Mouse (Mus musculus): ENCODE measurements at regions not wholly inside any gene's neighbourhood (a gene's known extent, or its start where the extent isn't known, plus 50 kb on each side); places are given as distances from the start of the nearest gene placed in this dataset.

DNA sequence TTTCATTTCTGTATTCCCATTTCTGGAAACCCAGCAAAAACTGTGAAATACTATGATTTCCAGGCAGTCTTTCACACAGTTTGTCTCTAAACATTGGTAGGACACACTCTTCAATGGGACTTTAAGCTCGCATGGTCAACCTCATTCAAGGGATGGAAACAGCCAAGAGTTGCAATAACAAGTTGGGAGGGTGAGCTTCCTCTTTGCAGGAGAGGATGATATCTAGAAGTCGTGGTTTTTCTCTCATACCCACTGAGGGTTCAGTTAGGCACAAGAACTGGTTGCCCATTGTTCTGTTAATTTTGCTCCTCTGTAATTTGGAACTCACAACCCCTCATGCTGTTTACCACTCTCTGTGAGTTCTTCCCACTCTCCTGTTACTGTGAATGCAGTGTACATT is 290.5 kb downstream of the Satb1 start:
- TF ChIP-seq CTCF (IDR thresholded peaks at IDR 0.05; ENCODE audit: extremely low read depth, insufficient read depth, insufficient read length, insufficient replicate concordance) (no peak), POLR2A (IDR thresholded peaks at IDR 0.05; ENCODE audit: low read depth, low read length) (no peak)

Measured in spleen, adult 2 months (tissue).